Mouse (Mus musculus) thymus, adult 2 months (tissue): ENCODE measurements around the gene Gm10100. TPM values are rescaled to one million over a fixed set of nuclear protein-coding genes. Genes with fewer than 3 reads are reported as not detected.
"Not testable (repeated sequence)": the region's sequence is repeated elsewhere in the genome, so short reads cannot be mapped to it uniquely, and the experiment has no call there.

ENCODE experiments used
- DNase-seq: peaks from one replicate; pipeline ENCODE4 v3.0.0; 2021
- H3K27ac ChIP-seq: fragments of 200-500 bp; 2 replicates; pipeline ENCODE4 v1.5.1; 2012; ENCODE audit warnings: low read length, control low read depth; ENCODE audit not compliant: control insufficient read depth, insufficient read depth
- H3K27me3 ChIP-seq: fragments of 200-500 bp; 2 replicates; pipeline ENCODE4 v1.6.1; 2012; ENCODE audit warnings: mild to moderate bottlenecking, low read length, moderate library complexity, mixed read lengths; ENCODE audit not compliant: control insufficient read depth, insufficient read depth
- H3K36me3 ChIP-seq: fragments of 200-500 bp; 2 replicates; pipeline ENCODE4 v1.6.1; 2012; ENCODE audit warnings: mild to moderate bottlenecking, low read length, moderate library complexity; ENCODE audit not compliant: control insufficient read depth, insufficient read depth
- H3K4me1 ChIP-seq: fragments of 200-500 bp; replicated peaks from 2 replicates; pipeline ENCODE4 v1.6.1; 2012; ENCODE audit warnings: low read length; ENCODE audit not compliant: control insufficient read depth, insufficient read depth
- H3K4me3 ChIP-seq: fragments of 200-500 bp; 2 replicates; pipeline ENCODE4 v1.5.1; 2012; ENCODE audit warnings: mild to moderate bottlenecking, low read length, control low read depth, moderate library complexity; ENCODE audit not compliant: control insufficient read depth, insufficient read depth
- CTCF ChIP-seq: fragments of 200-500 bp; IDR thresholded peaks from 2 replicates; pipeline ENCODE4 v1.5.1; 2012; ENCODE audit warnings: mild to moderate bottlenecking, control low read depth, low read length, moderate library complexity, borderline replicate concordance; ENCODE audit not compliant: control insufficient read depth, poor library complexity, insufficient read depth; ENCODE audit errors: extremely low read depth
- POLR2A ChIP-seq: fragments of 200-500 bp; IDR thresholded peaks from 2 replicates; pipeline ENCODE4 v1.6.1; 2012; ENCODE audit warnings: mild to moderate bottlenecking, low read length, control low read depth, moderate library complexity; ENCODE audit not compliant: control insufficient read depth, poor library complexity, insufficient read depth; ENCODE audit errors: extremely low read depth
- WGBS: fragments of 180-500 bp; shearing (Covaris S2); methylation state at CpG from one replicate; pipeline ENCODE4 v1.1.7; 2018; 5-methylcytosine and 5-hydroxymethylcytosine counted together
- polyA plus RNA-seq: library from polyadenylated mRNA; depleted of rRNA; stranded (reverse); fragments of >200 nt; gene quantifications from 2 replicates; pipeline ENCODE4 v1.2.3, GENCODE M21; 2012; rRNA removed

Gene Gm10100
- not detected in 2 replicates for polyA plus RNA-seq

GRCm38 (mm10) chr10:77726186-77726585 is at the start of gene Gm10100:
Gene Gm10100 (plus strand): TSS chr10:77726486.
- H3K27me3 ChIP-seq, result no peaks in the 10 kb centered on the region
- no peak for TF ChIP-seq POLR2A
- TF ChIP-seq CTCF, result no peak
- no peak within 1 kb of the TSS for H3K4me3 ChIP-seq
- H3K4me1 ChIP-seq, result no peaks in the 10 kb centered on the region
- H3K27ac ChIP-seq, result no peak within 1 kb of the TSS
- no peak for DNase-seq
- H3K36me3 ChIP-seq, result no peaks in the 10 kb centered on the region
- 34% methylated on average over 3 of the region's 3 CpGs for WGBS

DNA sequence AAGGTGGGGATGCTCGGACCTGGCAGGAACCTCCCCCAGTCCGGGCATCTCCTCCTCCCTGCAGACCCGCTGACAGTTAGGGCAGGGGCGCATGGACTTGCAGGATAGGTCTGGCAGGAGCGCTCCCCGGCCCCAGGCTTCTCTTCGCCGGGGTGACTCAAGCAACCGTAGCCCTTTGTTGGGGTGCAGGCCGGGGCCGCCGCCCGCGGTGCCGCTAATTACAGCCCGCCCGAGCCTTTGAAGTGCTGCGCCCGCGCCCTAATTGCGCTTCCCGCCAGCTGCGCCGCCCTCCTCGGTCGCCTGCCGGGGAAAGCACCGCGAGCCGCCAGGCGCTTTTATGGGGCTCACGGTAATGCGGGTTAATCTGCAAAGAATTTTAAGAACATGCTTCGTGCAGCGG is 48.7 kb upstream of the Gm10100 start:
- H3K27ac ChIP-seq, result no peak overlapping the region
- no peaks in the 10 kb centered on the region for H3K36me3 ChIP-seq
- 2% methylated on average over 35 of the region's 35 CpGs for WGBS
- peak overlapping the region; percentile 2; the same call in 1 of the 2 replicates for H3K4me3 ChIP-seq
- no peak for TF ChIP-seq POLR2A
- TF ChIP-seq CTCF, result no peak
- H3K27me3 ChIP-seq, result peaks cover 7% of the 10 kb centered on the region
- peak; percentile 32 for DNase-seq
- H3K4me1 ChIP-seq, result peaks cover 27% of the 10 kb centered on the region

- H3K27ac ChIP-seq, result no peak overlapping the region
- DNase-seq, result no peak
- 81% methylated on average over 7 of the region's 7 CpGs for WGBS
- TF ChIP-seq CTCF (no peak), POLR2A (no peak)
- H3K36me3 ChIP-seq, result no peaks in the 10 kb centered on the region
- no peak overlapping the region for H3K4me3 ChIP-seq
- H3K27me3 ChIP-seq, result peaks cover 2% of the 10 kb centered on the region
- H3K4me1 ChIP-seq, result peaks cover 3% of the 10 kb centered on the region; the same call in 1 of the 2 replicates
These were observed 43.3 kb upstream of the Gm10100 start for GRCm38 (mm10) chr10:77682994-77683393.

DNA sequence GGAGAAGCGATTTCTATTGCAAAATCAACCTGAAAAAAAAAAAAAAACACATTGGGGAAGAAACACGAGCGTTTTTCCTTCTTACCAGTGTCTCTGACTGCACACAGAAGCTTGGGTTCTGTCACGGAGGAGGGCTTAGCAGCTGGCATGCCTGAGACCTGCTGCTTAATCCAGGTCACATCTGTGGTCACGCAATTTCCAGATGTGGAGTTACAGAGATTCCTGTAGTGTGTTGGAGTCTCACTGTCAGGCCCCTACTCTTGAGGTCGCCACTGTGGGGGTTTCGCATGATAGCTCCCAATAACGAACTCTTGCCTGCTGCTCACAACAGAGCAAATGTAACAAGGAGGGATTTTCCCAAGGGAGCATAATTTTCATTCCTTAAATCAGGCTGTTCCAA is 42.1 kb upstream of the Gm10100 start:
- 43% methylated on average over 8 of the region's 8 CpGs for WGBS
- H3K36me3 ChIP-seq, result no peaks in the 10 kb centered on the region
- DNase-seq, result no peak
- H3K27me3 ChIP-seq, result no peaks in the 10 kb centered on the region; the same call in 1 of the 2 replicates
- no peak overlapping the region for H3K27ac ChIP-seq
- H3K4me1 ChIP-seq, result no peaks in the 10 kb centered on the region; the same call in 1 of the 2 replicates
- TF ChIP-seq POLR2A, result no peak
- TF ChIP-seq CTCF, result no peak
- H3K4me3 ChIP-seq, result no peak overlapping the region

DNA sequence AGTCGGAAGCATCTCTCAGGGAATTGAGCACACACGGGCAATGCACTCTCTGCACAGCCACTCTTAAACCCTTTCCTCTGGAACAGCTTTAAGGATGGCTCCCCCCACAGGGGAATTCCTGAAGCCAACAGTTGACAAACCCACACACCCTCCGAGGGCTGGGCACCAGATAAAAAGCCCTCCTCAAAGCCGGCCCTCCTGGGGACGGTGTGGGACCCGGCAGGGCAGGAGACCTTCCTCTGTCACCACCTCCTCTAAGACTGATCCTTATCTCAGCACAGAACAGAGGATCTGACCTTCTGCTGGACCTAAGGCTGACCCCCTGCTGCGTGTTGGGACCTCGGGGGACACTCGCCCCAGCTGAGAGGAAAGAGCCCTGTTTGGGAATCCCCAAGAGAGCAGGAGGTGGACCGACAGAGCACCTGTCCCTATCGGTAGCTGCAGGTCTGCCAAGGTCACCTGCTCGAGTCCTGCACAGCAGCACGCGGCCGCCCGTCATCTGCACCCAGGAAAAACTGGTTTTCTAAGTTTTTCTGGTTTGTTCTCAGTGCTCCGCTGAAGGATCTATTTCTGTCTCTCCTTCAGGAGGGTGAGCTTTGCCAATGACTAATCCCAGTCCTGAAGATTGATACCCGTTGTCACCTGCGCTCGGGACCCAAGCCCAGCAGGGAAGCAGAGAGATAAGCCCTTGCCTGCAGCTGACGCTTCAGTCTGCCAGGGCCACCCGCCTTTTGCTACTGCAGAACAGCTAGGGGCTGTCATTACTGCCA is 40.2 kb upstream of the Gm10100 start, which contains the start of gene Tspear:
TSS of gene Tspear (plus strand) at position 675 of the 770 bp plus-strand sequence.
- no peak for TF ChIP-seq CTCF
- TF ChIP-seq POLR2A, result no peak
- Histone ChIP-seq H3K27me3 (no peaks in the 10 kb centered on the region; the same call in 1 of the 2 replicates), H3K4me1 (no peaks in the 10 kb centered on the region), H3K27ac (no peak within 1 kb of the TSS), H3K4me3 (no peak within 1 kb of the TSS), H3K36me3 (no peaks in the 10 kb centered on the region)
- DNase-seq, result no peak
- 21% methylated on average over 22 of the region's 22 CpGs for WGBS

DNA sequence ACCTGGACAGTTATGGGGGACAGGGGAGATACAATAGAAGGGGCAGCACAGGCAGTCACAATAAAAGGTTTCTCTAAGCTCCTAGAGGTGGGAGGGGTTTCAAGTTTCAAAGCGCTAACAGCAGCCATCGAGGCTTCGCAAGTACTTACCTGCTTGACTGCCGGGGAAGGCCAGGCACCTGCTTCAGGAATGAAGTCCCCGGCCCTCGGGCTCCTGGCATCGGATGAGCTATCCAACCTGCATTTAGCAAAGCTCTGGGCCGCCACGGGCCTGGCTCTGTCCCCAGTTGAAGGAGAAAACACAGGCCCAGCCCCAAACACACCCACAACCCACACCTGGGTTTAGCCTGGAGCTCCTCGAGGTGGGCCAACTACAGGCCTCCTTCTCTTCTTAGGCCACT is 39.3 kb upstream of the Gm10100 start:
- no peaks in the 10 kb centered on the region; the same call in 1 of the 2 replicates for H3K27me3 ChIP-seq
- TF ChIP-seq POLR2A (no peak), CTCF (no peak)
- H3K4me1 ChIP-seq, result no peaks in the 10 kb centered on the region
- H3K36me3 ChIP-seq, result no peaks in the 10 kb centered on the region
- WGBS, result 53% methylated on average over 10 of the region's 10 CpGs
- no peak overlapping the region for H3K27ac ChIP-seq
- no peak overlapping the region for H3K4me3 ChIP-seq
- no peak for DNase-seq

GRCm38 (mm10) chr10:77690356-77690807 is 35.9 kb upstream of the Gm10100 start, which contains the start of gene Gm19402:
Gene Gm19402 (minus strand): TSS chr10:77690757.
- WGBS, result 76% methylated on average over 3 of the region's 3 CpGs
- H3K36me3 ChIP-seq, DNase-seq, H3K27me3 ChIP-seq, H3K27ac ChIP-seq, H3K4me3 ChIP-seq, H3K4me1 ChIP-seq: not testable (repeated sequence)
